Mouse (Mus musculus): ENCODE results near the gene Dscam.

DNA sequence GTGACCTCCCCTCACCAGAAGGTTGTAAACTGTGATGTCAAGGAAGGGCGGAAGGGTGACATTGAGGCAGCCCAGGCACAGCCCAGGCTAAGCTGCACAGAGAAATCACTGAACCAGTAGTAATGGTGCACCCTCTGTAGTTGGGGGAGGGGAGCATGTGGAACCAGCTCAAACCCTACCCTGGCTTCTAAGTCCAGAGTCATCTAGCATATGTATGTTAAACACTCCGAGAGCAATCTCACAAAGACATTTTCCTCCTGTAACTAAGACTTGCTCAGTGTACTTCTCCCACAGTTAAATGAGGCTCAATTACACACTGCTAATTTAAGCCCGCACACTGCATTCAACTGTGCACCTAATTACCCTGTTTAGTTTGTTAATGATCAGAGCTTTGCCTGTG lies 324.4 kb downstream of the Dscam start:
- TF ChIP-seq CTCF (IDR thresholded peaks at IDR 0.05; ENCODE audit: low read depth, low read length) (no peak), POLR2A (IDR thresholded peaks at IDR 0.05; ENCODE audit: extremely low read depth, insufficient read depth, low read length) (no peak)
